Mouse (Mus musculus) thymus, adult 2 months (tissue): ENCODE data around the gene Sri. TPM values are rescaled to one million over a fixed set of nuclear protein-coding genes. Genes with fewer than 3 reads are reported as not detected.

Experiments used
- DNase-seq: peaks from one replicate; pipeline ENCODE4 v3.0.0; 2021
- H3K27ac ChIP-seq: fragments of 200-500 bp; 2 replicates; pipeline ENCODE4 v1.5.1; 2012; ENCODE audit warnings: low read length, control low read depth; ENCODE audit not compliant: control insufficient read depth, insufficient read depth
- H3K27me3 ChIP-seq: fragments of 200-500 bp; 2 replicates; pipeline ENCODE4 v1.6.1; 2012; ENCODE audit warnings: mild to moderate bottlenecking, low read length, moderate library complexity, mixed read lengths; ENCODE audit not compliant: control insufficient read depth, insufficient read depth
- H3K36me3 ChIP-seq: fragments of 200-500 bp; 2 replicates; pipeline ENCODE4 v1.6.1; 2012; ENCODE audit warnings: mild to moderate bottlenecking, low read length, moderate library complexity; ENCODE audit not compliant: control insufficient read depth, insufficient read depth
- H3K4me1 ChIP-seq: fragments of 200-500 bp; replicated peaks from 2 replicates; pipeline ENCODE4 v1.6.1; 2012; ENCODE audit warnings: low read length; ENCODE audit not compliant: control insufficient read depth, insufficient read depth
- H3K4me3 ChIP-seq: fragments of 200-500 bp; 2 replicates; pipeline ENCODE4 v1.5.1; 2012; ENCODE audit warnings: mild to moderate bottlenecking, low read length, control low read depth, moderate library complexity; ENCODE audit not compliant: control insufficient read depth, insufficient read depth
- CTCF ChIP-seq: fragments of 200-500 bp; IDR thresholded peaks from 2 replicates; pipeline ENCODE4 v1.5.1; 2012; ENCODE audit warnings: mild to moderate bottlenecking, control low read depth, low read length, moderate library complexity, borderline replicate concordance; ENCODE audit not compliant: control insufficient read depth, poor library complexity, insufficient read depth; ENCODE audit errors: extremely low read depth
- POLR2A ChIP-seq: fragments of 200-500 bp; IDR thresholded peaks from 2 replicates; pipeline ENCODE4 v1.6.1; 2012; ENCODE audit warnings: mild to moderate bottlenecking, low read length, control low read depth, moderate library complexity; ENCODE audit not compliant: control insufficient read depth, poor library complexity, insufficient read depth; ENCODE audit errors: extremely low read depth
- WGBS: fragments of 180-500 bp; shearing (Covaris S2); methylation state at CpG from one replicate; pipeline ENCODE4 v1.1.7; 2018; 5-methylcytosine and 5-hydroxymethylcytosine counted together
- polyA plus RNA-seq: library from polyadenylated mRNA; depleted of rRNA; stranded (reverse); fragments of >200 nt; gene quantifications from 2 replicates; pipeline ENCODE4 v1.2.3, GENCODE M21; 2012

The Sri gene
- polyA plus RNA-seq, 1 experiment = 216 TPM

DNA sequence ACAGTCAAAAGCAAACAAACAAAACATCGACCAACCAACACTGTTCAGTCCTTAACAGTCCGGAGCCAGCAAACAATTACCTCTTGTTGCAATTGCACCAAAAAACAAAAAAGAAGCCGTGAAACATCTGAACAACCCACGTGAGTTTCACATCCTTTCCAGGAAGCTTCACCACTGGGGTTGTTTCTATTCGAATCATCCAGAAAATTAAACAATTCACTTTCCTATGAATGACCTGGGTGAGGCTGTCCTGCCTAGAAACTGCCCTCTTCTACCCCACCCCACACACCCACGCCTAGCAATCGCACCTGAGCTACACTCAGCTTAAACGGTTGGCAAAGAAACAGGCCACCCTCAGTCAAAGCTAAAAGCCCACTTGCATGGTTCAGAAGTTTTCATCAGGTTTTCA is 9.8 kb downstream of the Sri start:
- Histone ChIP-seq H3K27ac (peak overlapping the region; percentile 84), H3K27me3 (no peaks in the 10 kb centered on the region), H3K36me3 (peaks cover 7% of the 10 kb centered on the region), H3K4me3 (peak overlapping the region; percentile 38), H3K4me1 (peaks cover 10% of the 10 kb centered on the region)
- TF ChIP-seq CTCF (no peak), POLR2A (no peak)
- peak; percentile 46 for DNase-seq
- WGBS = 5% methylated on average over 8 of the region's 8 CpGs

DNA sequence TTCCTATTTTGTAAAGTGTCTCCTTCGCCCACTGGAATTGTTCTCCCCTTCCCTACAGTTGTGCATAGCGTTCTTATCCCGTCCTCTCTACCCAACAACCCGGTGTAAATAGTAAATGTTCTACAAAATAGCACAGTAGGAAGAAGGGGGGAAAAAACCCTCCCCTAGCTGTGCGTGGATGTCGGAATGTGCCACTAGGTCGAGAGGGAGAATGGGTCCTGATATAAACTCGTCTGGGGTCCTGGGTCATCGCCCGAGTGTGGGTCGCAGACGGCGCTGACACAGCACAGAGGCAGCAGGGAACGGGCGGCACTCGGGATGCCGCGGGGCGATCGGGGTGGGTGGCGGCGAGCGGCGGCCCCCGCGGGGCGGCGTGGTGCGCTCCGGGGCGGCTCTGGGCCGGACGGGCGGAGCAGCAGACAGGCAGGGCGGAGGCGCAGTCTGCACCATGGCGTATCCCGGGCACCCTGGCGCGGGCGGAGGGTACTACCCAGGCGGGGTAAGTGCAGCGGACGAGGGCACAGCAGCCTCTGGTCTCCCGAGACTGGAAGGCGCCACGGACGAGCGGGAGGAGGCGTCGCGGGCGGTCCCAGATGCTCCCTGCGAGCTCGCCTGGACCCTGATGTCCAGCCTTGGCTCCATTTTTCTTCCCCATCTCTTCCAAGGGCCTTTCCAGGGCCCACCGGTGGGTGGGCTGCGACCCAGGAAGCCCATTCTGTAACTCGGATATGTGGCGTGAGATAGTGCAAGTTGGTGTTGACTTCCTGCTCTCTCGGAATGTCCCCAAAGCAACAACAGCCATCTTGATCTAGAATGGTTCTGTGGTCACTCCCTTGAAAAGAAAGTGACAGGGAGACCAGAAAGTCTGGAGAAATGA is 10.5 kb downstream of the Sri start:
- Histone ChIP-seq H3K4me1 (peaks cover 10% of the 10 kb centered on the region), H3K27me3 (no peaks in the 10 kb centered on the region), H3K4me3 (peak overlapping the region; percentile 83), H3K36me3 (peaks cover 7% of the 10 kb centered on the region), H3K27ac (peak overlapping the region; percentile 84)
- peak; percentile 49; the same call in 1 of the 2 replicates for TF ChIP-seq CTCF
- TF ChIP-seq POLR2A = peak; percentile 81
- peak; percentile 84 for DNase-seq
- under 1% methylated on average over 60 of the region's 60 CpGs for WGBS

DNA sequence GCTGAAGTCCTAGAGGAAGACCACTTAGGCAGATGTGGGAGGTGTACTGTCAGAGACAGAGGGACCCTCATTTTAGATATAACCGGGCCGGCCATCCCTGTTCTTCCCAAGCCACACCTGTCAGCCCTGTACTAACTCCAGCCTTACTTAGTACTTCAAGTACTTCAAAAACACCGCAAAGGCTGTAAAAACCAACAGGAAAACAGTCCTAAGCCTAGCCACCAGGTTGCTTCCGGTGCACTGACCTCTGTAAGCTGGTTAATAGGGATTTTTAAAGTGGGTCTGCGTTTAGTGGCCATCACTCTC is 11.1 kb downstream of the Sri start:
- Histone ChIP-seq H3K4me1 (peaks cover 10% of the 10 kb centered on the region), H3K4me3 (peak overlapping the region; percentile 83), H3K36me3 (peaks cover 7% of the 10 kb centered on the region), H3K27ac (no peak overlapping the region), H3K27me3 (no peaks in the 10 kb centered on the region)
- 14% methylated on average over 5 of the region's 5 CpGs for WGBS
- no peak for DNase-seq
- TF ChIP-seq CTCF (no peak), POLR2A (no peak)

DNA sequence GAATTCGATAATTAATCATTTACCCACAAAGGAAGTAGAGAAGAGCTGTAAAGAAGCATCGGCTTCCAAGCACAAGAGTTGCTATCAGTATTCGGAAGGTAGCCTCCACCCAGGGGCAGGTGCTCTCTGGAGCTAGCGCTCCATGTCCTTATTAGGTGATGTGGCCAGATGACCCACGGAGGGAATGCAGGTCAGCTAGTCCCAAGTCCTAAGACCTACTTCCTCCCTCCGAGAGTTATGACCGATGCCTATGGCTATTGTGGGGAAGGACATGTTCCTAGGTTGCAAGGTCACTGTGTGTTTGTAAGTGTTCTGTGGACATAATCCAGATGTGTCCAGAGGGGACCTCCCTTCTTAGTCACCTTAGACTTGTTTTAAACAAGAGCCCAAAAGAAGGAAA is 12.2 kb downstream of the Sri start:
- no peak overlapping the region for H3K27ac ChIP-seq
- 97% methylated on average over 7 of the region's 7 CpGs for WGBS
- TF ChIP-seq POLR2A (no peak), CTCF (no peak)
- H3K4me3 ChIP-seq = no peak overlapping the region
- DNase-seq = no peak
- H3K36me3 ChIP-seq = peaks cover 8% of the 10 kb centered on the region
- peaks cover 10% of the 10 kb centered on the region for H3K4me1 ChIP-seq
- no peaks in the 10 kb centered on the region for H3K27me3 ChIP-seq

DNA sequence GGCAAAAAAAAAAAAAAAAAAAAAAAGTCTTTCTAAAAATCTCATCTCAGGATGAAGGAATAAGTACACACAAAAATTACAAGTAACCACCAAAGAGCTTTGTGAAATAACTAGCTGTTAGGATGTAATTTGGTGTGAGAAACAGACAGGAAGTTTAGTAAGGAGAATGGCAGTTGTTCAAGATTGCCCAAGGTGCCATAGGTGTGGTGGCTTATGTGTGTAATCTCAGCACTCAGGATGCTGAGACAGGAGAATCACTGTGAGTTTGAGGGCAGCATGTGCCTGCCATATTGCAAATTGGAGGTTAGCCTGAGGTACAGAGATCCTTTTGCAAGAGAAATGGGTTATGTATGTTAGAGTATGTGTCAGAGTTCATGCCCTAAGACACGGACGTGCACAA is 16.6 kb downstream of the Sri start:
- no peaks in the 10 kb centered on the region for H3K27me3 ChIP-seq
- peaks cover under 1% of the 10 kb centered on the region; the same call in 1 of the 2 replicates for H3K4me1 ChIP-seq
- peaks cover 49% of the 10 kb centered on the region for H3K36me3 ChIP-seq
- no peak for TF ChIP-seq POLR2A
- TF ChIP-seq CTCF = no peak
- DNase-seq = no peak
- 98% methylated on average over 2 of the region's 2 CpGs for WGBS
- H3K27ac ChIP-seq = no peak overlapping the region
- no peak overlapping the region for H3K4me3 ChIP-seq

DNA sequence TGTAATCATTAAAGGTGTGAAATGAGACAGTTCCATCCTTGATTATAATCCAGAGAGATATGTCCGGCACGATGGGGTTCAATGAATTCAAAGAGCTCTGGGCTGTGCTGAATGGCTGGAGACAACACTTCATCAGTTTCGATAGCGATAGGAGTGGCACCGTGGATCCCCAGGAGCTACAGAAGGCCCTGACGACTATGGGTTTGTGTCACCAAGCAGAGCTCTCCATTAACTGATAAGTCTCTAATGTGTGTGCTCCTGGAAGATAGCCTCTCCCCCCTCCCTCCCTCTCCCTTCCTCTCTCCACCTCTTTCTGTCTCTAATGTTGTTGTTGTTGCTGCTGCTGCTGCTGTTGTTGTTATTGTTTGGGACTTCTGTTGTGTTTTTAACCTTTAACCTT is 17.3 kb downstream of the Sri start:
- no peak for TF ChIP-seq POLR2A
- no peak for TF ChIP-seq CTCF
- Histone ChIP-seq H3K4me3 (no peak overlapping the region), H3K27ac (no peak overlapping the region), H3K36me3 (peaks cover 53% of the 10 kb centered on the region), H3K4me1 (no peaks in the 10 kb centered on the region), H3K27me3 (no peaks in the 10 kb centered on the region)
- over 99% methylated on average over 6 of the region's 6 CpGs for WGBS
- DNase-seq = no peak
